Mouse (Mus musculus): ENCODE data around the gene Hist1h2bn. TPM values are rescaled to one million over a fixed set of nuclear protein-coding genes. Genes with fewer than 3 reads are reported as not detected.
"Not testable (repeated sequence)": the region's sequence is repeated elsewhere in the genome, so short reads cannot be mapped to it uniquely, and the experiment has no call there.

Gene Hist1h2bn
- polyA plus RNA-seq, 1 experiment from 2014 or later, result 1.3 TPM

- no peak overlapping the region for H3K4me2 ChIP-seq (replicated peaks; ENCODE audit: low read depth, low read length)
Observed at GRCm38 (mm10) chr13:21751417-21751816, 2.5 kb upstream of the Hist1h2bn start.

GRCm38 (mm10) chr13:21751827-21752226, 2.1 kb upstream of the Hist1h2bn start:
- no peak for DNase-seq (ENCODE audit: low spot score)
- no peak overlapping the region for H3K9ac ChIP-seq (replicated peaks; ENCODE audit: low read depth)
- WGBS, result 53% methylated on average over 3 of the region's 3 CpGs

More at GRCm38 (mm10) chr13:21751417-21751816, 2.5 kb upstream of the Hist1h2bn start:
- Histone ChIP-seq H3K9me3 (ENCODE audit: low read length) (no peaks in the 10 kb centered on the region), H3K27me3 (replicated peaks; ENCODE audit: insufficient read depth, low read length) (no peaks in the 10 kb centered on the region), H3K4me3 (ENCODE audit: low read depth, low read length) (no peak overlapping the region), H3K27ac (ENCODE audit: low read length) (no peak overlapping the region), H3K9ac (replicated peaks; ENCODE audit: low read depth) (no peak overlapping the region), H3K36me3 (ENCODE audit: insufficient read depth, low read length) (no peaks in the 10 kb centered on the region), H3K4me1 (ENCODE audit: insufficient read depth, low read depth, low read length) (peaks cover 7% of the 10 kb centered on the region)
- TF ChIP-seq CTCF (IDR thresholded peaks at IDR 0.05), result no peak
- TF ChIP-seq EP300 (IDR thresholded peaks at IDR 0.05), result no peak
- DNase-seq (ENCODE audit: low spot score) (no peak), ATAC-seq (no peak)

GRCm38 (mm10) chr13:21752356-21752755, 1.6 kb upstream of the Hist1h2bn start:
- Histone ChIP-seq H3K36me3 (ENCODE audit: insufficient read depth, low read length) (no peaks in the 10 kb centered on the region), H3K4me1 (ENCODE audit: insufficient read depth, low read depth, low read length) (peaks cover 7% of the 10 kb centered on the region), H3K9ac (replicated peaks; ENCODE audit: low read depth) (no peak overlapping the region), H3K27me3 (replicated peaks; ENCODE audit: insufficient read depth, low read length) (no peaks in the 10 kb centered on the region), H3K4me3 (ENCODE audit: low read depth, low read length) (no peak overlapping the region), H3K4me2 (replicated peaks; ENCODE audit: low read depth, low read length) (no peak overlapping the region), H3K9me3 (ENCODE audit: low read length) (no peaks in the 10 kb centered on the region), H3K27ac (ENCODE audit: low read length) (no peak overlapping the region)
- DNase-seq (ENCODE audit: low spot score) (no peak), ATAC-seq (no peak)
- 20% methylated on average over 3 of the region's 3 CpGs for WGBS
- TF ChIP-seq EP300 (IDR thresholded peaks at IDR 0.05), result no peak
- TF ChIP-seq CTCF (IDR thresholded peaks at IDR 0.05), result no peak

More at GRCm38 (mm10) chr13:21751827-21752226, 2.1 kb upstream of the Hist1h2bn start:
- TF ChIP-seq CTCF (IDR thresholded peaks at IDR 0.05) (no peak), EP300 (IDR thresholded peaks at IDR 0.05) (no peak)
- H3K4me2 ChIP-seq (replicated peaks; ENCODE audit: low read depth, low read length), result no peak overlapping the region
- H3K27me3 ChIP-seq (replicated peaks; ENCODE audit: insufficient read depth, low read length), result no peaks in the 10 kb centered on the region
- H3K27ac ChIP-seq (ENCODE audit: low read length), result no peak overlapping the region
- H3K36me3 ChIP-seq (ENCODE audit: insufficient read depth, low read length), result no peaks in the 10 kb centered on the region
- H3K4me3 ChIP-seq (ENCODE audit: low read depth, low read length), result no peak overlapping the region
- H3K9me3 ChIP-seq (ENCODE audit: low read length), result no peaks in the 10 kb centered on the region
- H3K4me1 ChIP-seq (ENCODE audit: insufficient read depth, low read depth, low read length), result peaks cover 7% of the 10 kb centered on the region
- no peak for ATAC-seq

DNA sequence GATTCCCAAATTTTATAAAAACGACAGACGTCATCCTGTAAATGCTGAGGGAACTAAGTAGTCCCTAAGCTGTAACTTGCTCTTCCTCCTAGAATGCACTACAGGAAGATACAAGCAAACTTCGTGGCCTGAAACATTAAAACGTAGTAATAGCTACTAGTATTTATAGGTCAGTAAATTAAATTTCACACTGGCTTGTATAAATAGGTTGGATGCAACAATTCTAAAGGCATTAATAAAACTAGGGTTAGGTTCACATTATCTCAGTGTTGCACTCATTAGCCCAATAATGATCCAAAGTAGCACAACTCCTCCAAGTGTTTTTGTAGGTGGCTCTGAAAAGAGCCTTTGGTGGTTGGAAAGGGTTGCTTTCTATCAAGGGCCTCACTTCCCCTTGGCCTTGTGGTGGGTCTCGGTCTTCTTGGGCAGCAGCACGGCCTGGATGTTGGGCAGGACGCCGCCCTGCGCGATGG, 836 bp upstream of the Hist1h2bn start:
- TF ChIP-seq CTCF (IDR thresholded peaks at IDR 0.05) (no peak), EP300 (IDR thresholded peaks at IDR 0.05) (no peak)
- Histone ChIP-seq H3K4me2 (replicated peaks; ENCODE audit: low read depth, low read length) (peak overlapping the region; percentile 66), H3K4me3 (ENCODE audit: low read depth, low read length) (peak overlapping the region; percentile 52), H3K9ac (replicated peaks; ENCODE audit: low read depth) (peak overlapping the region; percentile 26), H3K4me1 (ENCODE audit: insufficient read depth, low read depth, low read length) (peaks cover 7% of the 10 kb centered on the region), H3K9me3 (ENCODE audit: low read length) (no peaks in the 10 kb centered on the region), H3K36me3 (ENCODE audit: insufficient read depth, low read length) (no peaks in the 10 kb centered on the region), H3K27me3 (replicated peaks; ENCODE audit: insufficient read depth, low read length) (no peaks in the 10 kb centered on the region), H3K27ac (ENCODE audit: low read length) (peak overlapping the region; percentile 81)
- 1% methylated on average over 9 of the region's 10 CpGs for WGBS
- no peak for ATAC-seq
- no peak for DNase-seq (ENCODE audit: low spot score)

GRCm38 (mm10) chr13:21754294-21755001, 525 bp downstream of the Hist1h2bn start:
- Histone ChIP-seq H3K4me2 (replicated peaks; ENCODE audit: low read depth, low read length) (peak overlapping the region; percentile 66), H3K9ac (replicated peaks; ENCODE audit: low read depth) (0 out of 2 replicates have a peak overlapping the region, but pooled peaks have one; percentile 9), H3K4me3 (ENCODE audit: low read depth, low read length) (peak overlapping the region; percentile 52), H3K27ac (ENCODE audit: low read length) (peak overlapping the region; percentile 75; the same call in 1 of the 2 replicates)
- H3K27me3 ChIP-seq (replicated peaks; ENCODE audit: insufficient read depth, low read length); H3K9me3 ChIP-seq (ENCODE audit: low read length); H3K36me3 ChIP-seq (ENCODE audit: insufficient read depth, low read length); H3K4me1 ChIP-seq (ENCODE audit: insufficient read depth, low read depth, low read length): not testable (repeated sequence)
- peak; percentile 58 for DNase-seq (ENCODE audit: low spot score)
- under 1% methylated on average over 9 of the region's 26 CpGs for WGBS
- ATAC-seq, result peak; percentile 15; the same call in 1 of the 2 replicates

DNA sequence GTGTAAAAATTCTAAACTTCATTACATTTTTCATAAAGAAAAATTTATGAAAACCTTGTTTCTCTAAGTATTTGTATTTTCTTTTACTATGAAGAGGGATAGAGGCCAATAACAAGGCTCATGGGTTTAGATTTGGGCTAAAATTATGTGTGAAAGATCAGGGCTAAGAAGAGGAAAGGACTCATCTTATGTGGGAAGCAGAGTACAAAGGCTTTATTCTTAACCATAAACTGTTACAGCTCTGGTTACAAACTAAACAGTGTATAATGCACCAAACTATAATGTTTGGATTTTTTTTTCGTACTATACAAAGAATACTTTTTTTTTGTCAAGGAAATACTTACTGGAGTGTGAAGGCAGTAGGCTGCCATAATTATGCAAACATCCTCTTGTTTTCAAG, 1.8 kb downstream of the Hist1h2bn start:
- Histone ChIP-seq H3K4me2 (replicated peaks; ENCODE audit: low read depth, low read length) (no peak overlapping the region), H3K9ac (replicated peaks; ENCODE audit: low read depth) (no peak overlapping the region), H3K27ac (ENCODE audit: low read length) (no peak overlapping the region), H3K36me3 (ENCODE audit: insufficient read depth, low read length) (no peaks in the 10 kb centered on the region), H3K27me3 (replicated peaks; ENCODE audit: insufficient read depth, low read length) (no peaks in the 10 kb centered on the region), H3K4me3 (ENCODE audit: low read depth, low read length) (no peak overlapping the region), H3K9me3 (ENCODE audit: low read length) (no peaks in the 10 kb centered on the region), H3K4me1 (ENCODE audit: insufficient read depth, low read depth, low read length) (no peaks in the 10 kb centered on the region; the same call in 1 of the 2 replicates)
- WGBS, result 42% methylated on average over 1 of the region's 1 CpGs
- TF ChIP-seq CTCF (IDR thresholded peaks at IDR 0.05) (no peak), EP300 (IDR thresholded peaks at IDR 0.05) (no peak)
- DNase-seq (ENCODE audit: low spot score) (no peak), ATAC-seq (no peak)
